Mouse (Mus musculus) activated CD4-positive, CD25-positive, alpha-beta regulatory T cell, adult 4 months (primary cell): Measurements from ENCODE around the gene Csf2. TPM values are rescaled to one million over a fixed set of nuclear protein-coding genes. Genes with fewer than 3 reads are reported as not detected.
"Not testable (repeated sequence)": the region's sequence is repeated elsewhere in the genome, so short reads cannot be mapped to it uniquely, and the experiment has no call there.

Experiments used
- ATAC-seq: one replicate; pipeline ENCODE4 v1.8.0; 2017
- polyA plus RNA-seq, 2 experiments: library from polyadenylated mRNA; unstranded; fragments of 100-300 nt; shearing (Covaris generic); gene quantifications; one replicate each; pipeline ENCODE4 v1.2.1; 2017

The Csf2 gene
- under 1 TPM; 0.42 to 0.69 TPM for polyA plus RNA-seq

DNA sequence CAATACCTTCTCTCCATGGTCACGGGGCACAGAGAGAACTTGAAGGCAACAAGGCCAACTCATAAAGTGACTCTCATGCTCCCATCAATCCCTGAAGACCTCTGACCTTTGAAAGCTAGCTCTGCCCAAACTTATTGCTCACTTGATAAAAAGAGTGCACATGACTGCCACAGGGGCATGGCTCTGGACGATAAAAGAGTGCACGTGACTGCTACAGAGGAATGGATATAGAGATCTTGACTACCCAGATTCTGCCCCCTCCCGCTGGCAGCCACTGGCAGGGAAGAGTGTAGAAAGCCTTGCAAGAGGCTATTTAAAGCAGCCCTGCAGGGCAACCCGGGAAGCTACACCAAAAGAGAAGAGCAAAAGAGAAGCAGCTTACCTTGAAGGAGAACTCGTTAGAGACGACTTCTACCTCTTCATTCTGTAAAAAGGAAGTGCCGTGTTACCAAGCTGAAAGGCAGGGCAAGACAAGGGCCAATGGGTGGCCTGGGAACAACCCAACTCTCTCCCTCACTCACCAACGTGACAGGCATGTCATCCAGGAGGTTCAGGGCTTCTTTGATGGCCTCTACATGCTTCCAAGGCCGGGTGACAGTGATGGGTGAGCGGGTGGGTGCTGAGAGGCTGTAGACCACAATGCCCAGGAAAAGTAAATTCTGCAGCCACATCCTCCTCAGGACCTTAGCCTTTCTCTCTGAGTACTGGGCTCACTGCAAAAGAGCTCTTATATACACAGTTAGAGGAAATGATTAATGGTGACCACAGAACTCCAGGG lies at the start of gene Csf2:
Gene Csf2 (minus strand): TSS at position 728 of the 778 bp plus-strand sequence.
- no peak for ATAC-seq

DNA sequence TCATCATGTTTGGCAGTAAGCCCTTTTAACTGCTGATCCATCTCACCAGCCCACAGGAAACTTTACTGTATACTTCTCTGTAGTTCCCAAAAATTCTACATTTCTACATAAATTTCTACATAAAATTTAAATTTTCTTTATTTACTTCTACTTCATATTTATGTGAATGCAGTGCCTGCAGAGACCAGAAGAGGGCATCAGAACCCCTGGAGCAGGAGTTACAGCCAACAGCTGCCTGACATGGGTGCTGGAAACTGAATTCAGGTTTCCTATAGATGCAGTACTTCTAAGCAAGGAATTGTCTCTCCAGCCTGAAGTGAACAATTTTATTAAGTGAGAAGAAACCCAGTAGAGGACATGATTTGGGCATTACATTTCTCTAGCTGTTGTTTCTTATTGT lies 49.3 kb upstream of the Csf2 start:
- no peak for ATAC-seq

DNA sequence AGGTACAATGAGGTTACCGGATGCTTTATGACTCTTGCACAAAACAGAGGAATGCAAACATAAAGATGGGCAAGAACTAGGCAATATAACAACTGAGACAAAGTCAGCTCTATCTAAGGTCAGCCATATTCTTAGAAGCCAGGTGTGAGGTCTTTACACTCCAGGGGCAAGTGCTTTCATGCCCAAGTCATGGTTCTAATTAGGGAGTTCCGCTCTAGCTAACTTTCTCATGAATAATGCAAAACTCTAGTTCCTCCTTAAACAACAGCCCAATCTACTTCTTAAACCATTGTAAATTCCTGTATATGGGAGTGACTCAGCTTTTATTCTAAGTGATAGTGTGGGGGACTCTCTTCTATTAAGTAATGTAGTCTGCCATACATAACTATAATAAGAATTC lies 48.0 kb upstream of the Csf2 start:
- ATAC-seq = not testable (repeated sequence)

DNA sequence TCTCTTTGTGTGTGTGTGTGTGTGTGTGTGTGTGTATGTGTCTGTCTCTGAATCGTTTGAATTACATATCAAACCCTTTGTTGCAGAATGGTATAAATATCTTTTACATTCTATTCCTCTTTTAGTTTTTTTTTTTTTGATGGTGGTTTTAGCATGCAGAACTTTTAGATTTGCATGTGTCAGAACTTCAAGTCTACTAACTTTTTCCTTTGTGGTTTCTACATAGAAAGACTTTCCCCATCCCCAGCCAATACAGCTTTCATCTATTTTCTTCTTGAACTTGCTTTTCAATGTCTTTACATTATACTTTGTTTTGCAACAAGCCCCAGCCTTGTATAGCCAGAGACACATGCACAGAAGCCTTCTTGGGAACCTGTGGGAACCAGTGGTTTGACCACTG lies 47.3 kb upstream of the Csf2 start:
- no peak for ATAC-seq

DNA sequence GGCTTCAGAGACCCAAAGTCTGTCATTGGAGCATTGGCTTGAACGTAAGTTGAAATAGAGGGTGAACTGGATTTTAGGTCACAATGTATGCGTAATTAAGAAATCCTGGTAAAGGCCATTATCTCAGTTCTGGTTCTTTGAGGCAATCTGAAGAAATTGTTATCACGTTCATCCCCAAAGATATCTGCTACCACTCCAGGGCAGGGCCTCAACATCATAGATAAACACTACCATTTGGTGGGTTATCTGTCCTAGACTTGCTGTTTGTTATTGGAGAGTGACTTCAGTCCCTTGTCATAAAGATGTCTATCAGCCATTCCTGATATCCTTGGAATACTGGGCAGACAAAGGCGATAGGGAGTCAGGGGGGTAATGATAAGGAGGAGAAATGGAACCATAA lies 46.5 kb upstream of the Csf2 start:
- no peak for ATAC-seq

DNA sequence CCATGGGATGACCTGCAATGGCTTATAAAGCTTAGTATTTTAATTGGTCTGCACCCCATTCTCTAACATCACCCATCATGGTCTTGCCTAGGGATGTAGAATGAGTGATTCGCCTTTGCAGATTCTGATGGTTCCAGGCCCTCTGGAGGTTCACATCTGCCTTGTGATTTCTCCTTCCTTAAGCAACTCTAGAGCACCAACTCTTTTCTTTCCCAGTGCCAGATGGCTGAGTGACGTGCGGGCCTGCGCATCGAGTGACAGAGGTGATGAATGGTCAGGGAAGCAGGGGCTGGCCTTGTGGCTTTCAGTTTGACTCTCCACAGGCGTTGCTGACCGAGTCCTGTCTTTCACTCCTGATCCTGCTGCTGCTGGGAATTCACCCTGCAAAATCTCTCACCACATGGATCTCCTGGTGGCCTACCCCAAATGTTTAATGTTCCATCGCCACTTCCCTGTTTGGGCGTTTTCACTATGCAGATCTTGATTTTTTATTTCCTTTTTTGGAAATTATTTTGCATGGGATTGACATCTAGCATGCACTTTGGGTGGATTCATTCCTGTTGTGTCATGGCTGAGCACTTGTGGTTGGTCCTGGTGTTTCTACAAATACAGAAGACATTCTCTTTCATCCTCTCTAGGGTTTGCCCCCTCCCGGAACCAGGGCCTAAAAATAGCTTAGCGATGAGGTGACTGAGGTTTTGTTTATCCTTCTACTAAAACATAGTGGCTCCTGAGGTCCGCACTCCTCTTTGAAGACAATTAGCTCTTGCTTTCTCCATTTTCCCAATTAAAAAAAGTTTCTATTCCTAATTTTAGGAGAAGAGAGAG lies 44.7 kb upstream of the Csf2 start:
- ATAC-seq = no peak

DNA sequence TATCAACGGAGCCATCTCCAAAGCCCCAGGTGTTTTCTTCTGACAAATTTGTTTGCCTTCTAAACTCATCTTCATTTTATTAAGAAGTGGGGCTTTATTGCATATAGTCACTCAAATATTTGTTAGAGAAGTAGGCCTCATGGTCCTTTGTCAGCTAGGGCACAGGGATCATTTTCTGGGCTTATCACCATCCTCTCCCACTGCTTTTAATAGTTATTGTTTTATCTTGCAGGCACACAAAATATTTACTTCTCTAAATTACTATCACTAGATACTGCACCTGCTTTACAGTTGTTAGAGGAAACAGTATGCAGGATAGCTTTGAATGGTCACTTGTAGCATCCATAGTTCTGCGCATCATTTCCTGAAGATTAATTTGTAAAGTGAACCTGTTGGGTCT lies 42.7 kb upstream of the Csf2 start:
- no peak for ATAC-seq

DNA sequence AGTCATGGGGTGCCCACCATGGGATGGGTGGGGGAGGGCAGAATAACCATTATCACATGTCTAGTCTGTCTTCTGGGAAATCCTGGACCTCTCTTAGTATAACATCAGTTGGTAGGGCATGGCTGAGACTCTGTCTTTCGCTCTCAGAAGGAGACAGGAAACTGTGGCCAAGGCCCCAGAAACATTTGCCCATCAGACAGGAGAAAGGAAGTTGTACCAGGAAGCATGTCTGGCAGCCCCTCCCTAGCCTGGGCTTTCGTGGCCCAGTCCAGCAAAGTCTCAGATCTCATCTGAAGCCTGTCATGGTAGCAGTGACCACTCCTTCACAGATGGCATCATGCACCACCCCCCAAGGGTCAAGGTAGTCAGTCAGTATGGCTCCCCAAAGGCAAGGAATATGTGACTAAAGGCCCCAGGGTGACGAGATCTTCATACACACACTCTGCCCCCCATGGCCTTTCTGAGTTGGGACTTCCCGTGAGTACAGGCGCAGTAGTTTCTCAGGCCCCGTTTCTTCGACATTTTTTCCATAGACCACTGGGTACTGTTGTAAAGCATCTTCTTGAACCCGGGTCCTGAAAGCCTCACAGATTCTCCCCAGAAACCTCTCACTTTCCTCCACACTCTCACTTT lies 38.5 kb upstream of the Csf2 start:
- ATAC-seq = no peak

DNA sequence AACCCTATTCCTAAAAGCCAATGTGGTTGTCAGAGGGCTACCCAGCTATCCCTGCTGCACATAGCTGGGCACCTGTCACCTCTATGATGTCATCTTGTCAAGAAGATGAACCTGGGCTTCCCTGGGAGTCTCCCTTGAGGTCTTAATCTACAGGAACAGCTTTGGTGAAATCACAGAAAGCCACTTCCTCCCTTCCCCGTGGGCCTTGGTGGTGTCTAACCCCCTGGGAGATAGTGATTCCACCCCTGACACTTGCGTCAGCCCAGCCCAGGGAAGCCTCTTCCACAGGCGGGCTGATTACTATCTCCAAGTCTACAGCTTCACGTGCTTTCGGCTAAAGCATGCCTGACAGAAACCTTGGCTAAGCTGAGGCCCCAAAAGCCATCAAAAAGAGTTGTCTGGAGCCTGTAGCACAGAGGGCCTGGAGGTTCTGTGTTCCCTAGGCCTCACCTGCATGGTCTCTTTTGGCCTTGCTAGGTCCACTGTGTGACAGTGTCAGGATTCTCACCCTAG lies 22.0 kb upstream of the Csf2 start:
- no peak for ATAC-seq

DNA sequence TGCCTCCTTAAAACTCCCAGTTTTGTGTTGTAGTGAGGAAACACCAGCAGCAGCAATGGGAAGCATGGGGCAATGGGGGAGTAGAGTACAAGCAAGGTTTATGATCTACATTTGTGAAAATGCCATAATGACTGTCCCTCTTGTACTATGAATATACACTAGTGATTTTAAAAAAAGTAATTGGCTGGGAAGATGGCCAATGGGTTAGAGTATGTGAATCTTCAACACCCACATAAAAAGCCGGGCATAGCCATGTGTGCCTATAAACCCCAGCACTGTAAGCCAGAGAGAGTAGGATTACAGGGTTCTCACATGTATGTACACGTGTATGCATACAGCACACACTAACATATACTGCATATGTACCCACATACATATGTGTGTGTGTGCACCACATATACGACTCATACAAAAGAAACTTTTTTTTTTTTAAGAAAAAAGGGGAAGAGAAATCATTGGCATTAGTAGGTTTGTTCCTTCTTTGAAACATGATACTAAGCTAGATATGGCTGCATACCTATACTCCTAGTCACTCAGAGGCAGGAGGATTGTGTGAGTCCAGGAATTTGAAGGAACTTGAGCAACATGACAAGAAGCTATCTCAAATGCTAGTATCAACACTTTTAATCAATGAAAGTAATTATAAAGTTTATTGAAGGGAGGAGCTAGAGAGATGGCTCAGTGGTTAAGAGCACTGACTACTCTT lies 19.9 kb upstream of the Csf2 start:
- ATAC-seq = no peak

DNA sequence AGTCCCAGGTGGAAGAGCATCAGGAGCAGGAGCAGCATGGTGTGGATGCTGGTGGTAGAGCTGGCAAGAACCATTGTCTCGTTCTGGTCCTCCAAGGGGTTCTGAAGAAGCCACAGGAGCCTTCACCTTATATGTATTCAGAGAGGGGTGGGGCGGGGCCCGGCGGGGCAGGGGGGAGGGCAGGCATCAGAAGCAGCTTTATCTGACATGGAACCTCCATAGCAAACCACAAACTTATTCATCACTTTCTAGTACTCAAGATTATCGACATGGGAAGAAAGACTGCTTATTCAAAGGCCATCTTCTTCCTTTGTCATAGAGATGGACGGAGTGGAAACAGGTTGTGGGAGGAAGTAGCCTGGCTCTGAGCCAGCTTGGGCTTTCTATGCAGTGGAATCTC lies 17.7 kb upstream of the Csf2 start, which contains the start of gene Il3:
Gene Il3 (minus strand): TSS at position 101 of the 400 bp plus-strand sequence.
- ATAC-seq = no peak

DNA sequence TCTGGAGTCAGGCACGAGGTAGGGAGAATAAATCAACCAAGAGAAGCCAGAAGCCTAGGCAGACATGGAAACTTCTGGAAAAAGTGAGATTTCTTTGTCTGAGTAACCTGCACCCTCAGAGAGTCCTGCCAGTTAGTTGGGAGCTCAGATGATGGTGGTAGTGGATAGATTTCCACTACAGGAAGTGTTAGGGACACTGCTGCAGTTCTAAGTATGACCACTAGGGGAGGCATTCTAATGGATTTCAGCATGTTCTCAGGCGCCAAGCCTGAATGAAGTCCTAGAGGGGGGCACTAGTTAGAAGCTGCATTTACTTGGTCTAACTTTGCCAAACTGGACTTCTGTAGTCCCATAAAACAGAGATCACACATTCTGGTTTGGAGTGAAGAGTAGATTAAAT lies 15.1 kb upstream of the Csf2 start:
- no peak for ATAC-seq

DNA sequence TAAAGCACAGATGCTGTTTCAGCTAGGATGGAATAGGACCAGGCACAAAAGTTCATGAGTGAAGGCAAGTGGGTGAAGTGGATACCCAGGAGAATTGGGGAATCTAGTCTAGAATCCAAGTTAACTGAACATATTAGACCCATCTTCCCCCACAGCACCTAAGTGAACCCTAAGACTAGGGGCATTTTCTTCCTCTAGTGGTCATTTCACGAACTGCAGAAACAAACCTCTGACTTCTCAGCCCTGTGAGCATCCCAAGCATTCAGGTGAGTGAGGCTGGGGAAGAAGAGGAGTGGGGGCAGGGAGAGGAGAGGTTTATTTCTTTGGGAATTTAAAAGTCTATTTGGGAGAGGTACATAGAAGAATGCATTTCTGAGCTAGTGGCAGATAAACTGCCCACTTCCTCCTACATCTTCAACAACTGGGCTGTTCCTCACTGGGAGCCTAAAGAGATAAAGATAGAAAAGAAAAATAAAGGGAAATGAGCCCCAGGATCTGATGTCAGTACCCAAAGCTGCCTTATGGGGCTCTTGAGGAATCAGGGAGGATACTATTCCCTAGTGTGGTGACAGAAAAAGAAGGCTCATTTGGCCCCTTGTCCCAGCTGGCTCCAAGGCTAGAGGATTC lies 14.1 kb upstream of the Csf2 start:
- ATAC-seq = no peak

DNA sequence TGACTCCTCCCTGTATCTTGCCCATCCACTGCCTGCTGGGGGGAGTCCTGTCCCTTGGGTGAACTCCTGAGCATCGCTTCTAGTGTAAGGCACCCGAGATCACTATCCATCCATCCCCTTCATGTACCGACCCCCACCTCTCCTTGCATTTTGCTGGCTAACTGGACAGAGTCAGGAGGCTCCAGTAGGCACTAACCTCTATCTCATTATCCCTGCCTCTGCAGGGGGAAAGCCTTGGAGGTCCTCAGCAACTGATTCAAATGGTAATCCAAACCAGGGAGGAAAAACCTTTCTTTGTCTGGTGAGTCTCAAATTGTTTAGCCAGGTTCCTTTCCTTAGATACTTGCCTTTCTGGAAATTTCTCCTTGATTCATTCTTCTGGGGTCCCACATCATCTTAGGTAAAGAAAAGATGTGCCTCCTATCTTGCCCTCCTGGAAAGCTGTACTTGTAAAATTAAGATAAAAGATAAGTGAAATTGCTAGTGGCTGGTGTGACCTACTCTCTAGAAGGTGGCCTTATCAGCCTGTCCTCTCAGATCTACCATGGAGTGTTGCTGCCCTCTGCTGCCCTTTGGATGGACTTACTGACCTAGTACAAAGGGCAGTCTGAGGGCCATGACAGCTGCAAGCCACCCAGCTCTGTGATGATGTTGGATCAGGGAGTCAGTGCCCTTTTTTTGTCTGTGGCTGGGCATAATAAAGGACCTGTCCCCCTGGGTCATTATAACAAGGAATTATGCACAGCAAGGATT lies 7.3 kb upstream of the Csf2 start:
- ATAC-seq = no peak

DNA sequence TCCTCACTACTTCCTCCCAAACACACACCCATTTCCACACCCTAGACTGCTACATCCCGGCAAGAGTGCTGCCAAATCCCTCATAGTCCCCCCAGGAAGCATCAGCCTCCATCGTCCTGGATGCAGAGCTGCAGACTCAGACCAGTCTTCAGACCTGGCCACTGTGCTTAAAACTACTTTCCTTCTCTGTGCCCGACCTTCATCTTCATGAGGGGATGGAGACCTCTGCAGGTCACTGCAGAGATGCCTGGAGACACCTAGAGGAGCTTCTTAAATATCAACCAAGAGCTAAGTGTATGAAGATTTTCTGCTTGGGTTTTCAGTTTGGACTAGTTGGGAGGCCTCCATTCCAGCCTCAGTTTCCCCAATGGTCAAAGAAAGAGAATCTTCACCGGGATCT lies 4.6 kb upstream of the Csf2 start:
- no peak for ATAC-seq

DNA sequence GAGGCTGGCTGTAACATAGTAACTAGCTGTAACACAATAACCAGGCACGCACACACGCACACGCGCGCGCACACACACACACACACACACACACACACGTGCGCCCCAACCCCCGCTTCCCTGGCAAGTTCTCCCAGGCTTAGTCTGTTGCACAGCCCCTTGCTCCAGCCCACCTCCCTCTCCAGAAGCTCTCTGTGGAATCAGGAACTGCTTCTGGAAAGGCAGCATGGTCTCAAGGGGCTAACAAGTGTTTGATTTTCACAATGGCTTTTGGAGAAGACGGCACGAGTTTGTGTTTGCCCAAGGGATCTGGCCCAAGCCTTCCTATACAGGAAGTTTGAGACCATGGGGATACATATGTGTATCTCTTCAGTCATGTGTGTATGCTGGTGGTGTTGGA lies 1.1 kb upstream of the Csf2 start:
- ATAC-seq = no peak

DNA sequence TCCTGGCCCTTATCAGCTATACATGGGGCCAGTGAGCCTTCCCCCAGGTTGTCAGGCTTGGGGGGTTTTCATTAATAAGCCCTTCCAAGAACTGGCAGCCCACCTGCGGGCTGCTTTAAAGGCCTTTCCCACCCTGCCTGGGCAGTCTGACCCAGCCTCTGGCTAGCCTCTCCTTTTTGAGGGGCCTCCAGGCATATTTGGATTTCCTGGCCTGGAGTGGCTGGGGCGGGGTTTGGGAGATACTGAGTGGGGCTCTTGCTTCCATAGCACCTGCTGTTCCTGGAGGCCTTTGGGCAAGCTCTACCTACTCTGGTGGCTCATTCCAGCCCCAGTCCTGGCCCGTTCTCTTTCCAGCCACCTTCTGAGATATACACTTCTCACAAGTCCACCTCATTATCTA lies 281 bp upstream of the Csf2 start:
- ATAC-seq = no peak

DNA sequence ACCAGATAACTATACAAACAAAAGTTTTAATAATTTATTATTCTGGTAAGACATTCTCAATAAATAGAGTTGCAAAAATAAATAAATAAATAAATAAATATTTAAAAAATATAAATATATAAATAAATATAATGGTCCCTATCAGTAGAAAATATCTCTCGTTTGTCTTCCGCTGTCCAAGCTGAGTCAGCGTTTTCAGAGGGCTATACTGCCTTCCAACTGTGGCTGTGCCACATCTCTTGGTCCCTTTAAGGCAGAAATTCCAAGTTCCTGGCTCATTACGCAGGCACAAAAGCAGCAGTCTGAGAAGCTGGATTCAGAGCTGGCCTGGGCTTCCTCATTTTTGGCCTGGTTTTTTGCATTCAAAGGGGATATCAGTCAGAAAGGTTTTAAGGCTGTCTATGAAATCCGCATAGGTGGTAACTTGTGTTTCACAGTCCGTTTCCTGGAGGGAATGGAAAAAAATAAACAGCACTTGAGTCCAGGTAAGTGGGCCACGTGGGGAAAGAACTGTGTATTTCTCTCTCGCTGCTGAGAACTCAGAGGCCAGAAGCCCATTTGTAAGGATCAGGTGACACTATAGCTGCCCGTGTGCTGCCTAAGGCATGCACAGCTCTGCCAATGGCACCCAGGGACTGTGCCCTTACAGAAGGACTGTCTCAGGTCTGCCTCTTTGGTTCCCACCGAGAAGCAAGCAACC lies 2.1 kb downstream of the Csf2 start:
- ATAC-seq = no peak

DNA sequence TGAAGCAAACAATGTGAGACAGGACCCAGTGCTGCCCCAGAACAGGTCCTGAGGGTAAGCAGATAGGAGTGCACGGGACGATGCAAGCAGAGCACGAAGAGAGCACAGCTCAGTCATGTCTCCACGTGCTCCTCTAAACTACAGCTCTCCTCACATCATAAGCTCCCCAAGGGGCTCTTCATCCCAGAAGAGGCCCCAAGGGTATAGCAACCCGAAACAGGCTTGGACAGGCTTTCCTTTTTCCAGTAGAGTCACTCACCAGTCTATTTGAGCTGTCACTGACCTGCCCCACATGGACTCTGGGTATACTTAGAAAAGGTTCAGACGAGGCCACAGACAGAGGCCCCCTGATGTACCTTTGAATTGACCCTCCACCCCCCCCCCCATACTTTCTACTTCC lies 5.0 kb downstream of the Csf2 start:
- no peak for ATAC-seq

DNA sequence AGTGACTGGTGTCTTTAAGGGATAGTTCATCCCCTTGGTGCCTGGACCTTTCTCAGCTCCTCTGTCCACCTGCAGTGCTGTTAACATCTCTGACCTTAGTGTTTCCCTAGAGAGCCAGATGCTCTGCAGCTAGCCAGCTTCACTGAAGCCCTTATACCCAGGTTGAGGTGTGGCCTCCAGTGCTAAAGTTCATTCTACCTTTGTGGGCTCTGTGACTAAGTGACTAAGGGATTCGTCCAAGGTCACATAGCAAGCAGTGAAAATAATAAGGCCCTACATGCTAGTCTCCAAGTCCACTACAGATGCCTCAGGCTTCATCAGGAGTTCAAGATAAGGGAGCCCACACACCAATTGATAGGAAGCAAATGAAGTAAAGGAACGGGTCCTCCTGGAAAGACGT lies 7.0 kb downstream of the Csf2 start:
- ATAC-seq = no peak

DNA sequence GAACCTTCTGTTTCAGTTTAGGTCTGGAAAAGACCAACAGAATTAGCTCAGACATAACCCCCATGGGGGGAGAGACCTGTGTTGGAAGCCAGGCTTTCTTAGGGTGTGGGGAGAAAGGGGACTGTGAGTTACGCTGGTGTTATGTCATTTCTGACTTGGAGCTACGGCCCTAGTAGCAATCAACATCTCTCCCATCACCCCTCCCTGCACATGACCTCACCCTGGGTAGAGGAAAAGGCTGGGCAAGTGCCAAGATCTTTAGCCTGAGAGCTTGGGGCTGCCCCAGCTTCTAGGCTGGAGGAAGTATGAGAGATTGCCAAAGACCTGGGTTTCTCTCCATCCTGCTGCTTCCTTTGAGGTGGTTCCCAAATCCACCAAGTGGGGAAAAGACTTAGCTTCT lies 12.5 kb downstream of the Csf2 start:
- ATAC-seq = no peak
